ENCODE assay signal across 10 mouse cellular contexts in the genomic region with DNA sequence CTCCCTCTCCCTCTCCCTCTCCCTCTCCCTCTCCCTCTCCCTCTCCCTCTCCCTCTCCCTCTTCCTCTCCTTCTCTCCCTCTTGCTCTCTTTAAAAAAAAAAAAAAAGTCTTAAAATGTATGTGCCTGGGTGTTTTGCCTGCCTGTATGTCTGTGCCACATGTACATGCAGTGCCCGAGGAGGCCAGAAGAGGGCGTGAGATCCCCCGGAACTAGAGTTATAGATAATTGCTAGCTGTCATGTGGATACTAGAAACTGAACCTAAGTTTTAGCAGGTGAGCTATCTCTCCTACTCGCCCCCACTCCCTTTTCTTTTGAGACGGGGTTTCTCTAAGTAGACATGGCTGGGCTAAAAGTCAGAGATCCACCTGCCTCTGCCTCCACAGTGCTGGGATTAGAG. TPM values are rescaled to one million over a fixed set of nuclear protein-coding genes. Genes with fewer than 3 reads are reported as not detected.
A peak's percentile ranks its signal among the peaks of the same experiment; 100 is the strongest.
DNase-seq lines count a peak whose midpoint lies in the region; ATAC-seq and TF ChIP-seq lines count a peak whose summit lies in the region.
"Had no signal": no experiment of that assay in that cellular context is flagged by ENCODE, and none has a peak within 500 bp of the region (broad histone marks: within the 10 kb centered on the region; RNA-seq: fewer than 3 reads in every experiment).

No protein-coding gene starts in this region.

- 31% methylated on average over 5 of the region's 5 CpGs for WGBS in liver, embryonic 11.5 days
- WGBS in cerebellum, adult 2 months: 33% methylated on average over 5 of the region's 5 CpGs
- WGBS in forebrain, embryonic 13.5 days: 35% methylated on average over 5 of the region's 5 CpGs
- WGBS in hindbrain, embryonic 10.5 days: 31% methylated on average over 5 of the region's 5 CpGs
- 29% methylated on average over 5 of the region's 5 CpGs for WGBS in midbrain, embryonic 14.5 days

- 0 out of 2 replicates have a peak, but pooled peaks cover 2% of the 10 kb centered on the region for H3K27me3 ChIP-seq in liver, embryonic 11.5 days (replicated peaks; ENCODE audit: control insufficient read depth, insufficient read depth, low read length)
- H3K27me3 ChIP-seq in cerebellum, adult 2 months (ENCODE audit: control insufficient read depth, insufficient read depth, low read length): no peaks in the 10 kb centered on the region
- H3K27me3 ChIP-seq in splenic B cell, adult 2 months (ENCODE audit: control insufficient read depth, insufficient read depth, low read length, poor library complexity, severe bottlenecking): no peaks in the 10 kb centered on the region
- no peaks in the 10 kb centered on the region for H3K27me3 ChIP-seq in forebrain, embryonic 13.5 days
- H3K27me3 ChIP-seq in hindbrain, embryonic 10.5 days (ENCODE audit: insufficient read depth, poor library complexity, severe bottlenecking): no peaks in the 10 kb centered on the region
- no peaks in the 10 kb centered on the region for H3K27me3 ChIP-seq in midbrain, embryonic 14.5 days (ENCODE audit: control insufficient read depth, insufficient read depth, low read length)
- H3K27me3 ChIP-seq: lung, embryonic 15.5 days had no signal

- no peaks in the 10 kb centered on the region for H3K9me3 ChIP-seq in liver, embryonic 11.5 days (ENCODE audit: control insufficient read depth, low read length)
- H3K9me3 ChIP-seq in forebrain, embryonic 13.5 days (replicated peaks): no peaks in the 10 kb centered on the region
- H3K9me3 ChIP-seq in hindbrain, embryonic 10.5 days: no peaks in the 10 kb centered on the region
- no peaks in the 10 kb centered on the region for H3K9me3 ChIP-seq in midbrain, embryonic 14.5 days (ENCODE audit: control insufficient read depth, low read length)
- H3K9me3 ChIP-seq: lung, embryonic 15.5 days had no signal

- no peak overlapping the region for H3K27ac ChIP-seq in liver, embryonic 11.5 days (ENCODE audit: low read depth, low read length)
- H3K27ac ChIP-seq in cerebellum, adult 2 months (ENCODE audit: insufficient read depth, low read length): no peak overlapping the region
- no peak overlapping the region for H3K27ac ChIP-seq in forebrain, embryonic 13.5 days
- no peak overlapping the region for H3K27ac ChIP-seq in hindbrain, embryonic 10.5 days
- no peak overlapping the region for H3K27ac ChIP-seq in midbrain, embryonic 14.5 days (replicated peaks; ENCODE audit: low read depth, low read length)
- H3K27ac ChIP-seq: lung, embryonic 15.5 days had no signal

- TF ChIP-seq CTCF in cerebellum, adult 2 months (IDR thresholded peaks at IDR 0.05; ENCODE audit: borderline replicate concordance, insufficient read depth, low read depth, low read length): peak; percentile 63; the same call in 1 of the 2 replicates

- H3K4me3 ChIP-seq in liver, embryonic 11.5 days (ENCODE audit: low read depth, low read length): no peak overlapping the region
- no peak overlapping the region for H3K4me3 ChIP-seq in cerebellum, adult 2 months (replicated peaks; ENCODE audit: insufficient read depth, low read depth, low read length)
- H3K4me3 ChIP-seq in forebrain, embryonic 13.5 days: no peak overlapping the region
- H3K4me3 ChIP-seq in hindbrain, embryonic 10.5 days: no peak overlapping the region
- H3K4me3 ChIP-seq in midbrain, embryonic 14.5 days (replicated peaks; ENCODE audit: low read depth, low read length): no peak overlapping the region
- H3K4me3 ChIP-seq: lung, embryonic 15.5 days had no signal

- H3K4me1 ChIP-seq in liver, embryonic 11.5 days (replicated peaks; ENCODE audit: control insufficient read depth, insufficient read depth, low read length): no peaks in the 10 kb centered on the region
- H3K4me1 ChIP-seq in cerebellum, adult 2 months (ENCODE audit: control insufficient read depth, insufficient read depth, low read length): peaks cover 48% of the 10 kb centered on the region
- H3K4me1 ChIP-seq in forebrain, embryonic 13.5 days: no peaks in the 10 kb centered on the region
- peaks cover 5% of the 10 kb centered on the region; the same call in 1 of the 2 replicates for H3K4me1 ChIP-seq in hindbrain, embryonic 10.5 days (replicated peaks)
- H3K4me1 ChIP-seq in midbrain, embryonic 14.5 days (ENCODE audit: control insufficient read depth, insufficient read depth, low read length): no peaks in the 10 kb centered on the region
- H3K4me1 ChIP-seq: lung, embryonic 15.5 days had no signal

- peak; percentile 49 for DNase-seq in liver
- no peak for DNase-seq in liver, embryonic 11.5 days (ENCODE audit: low spot score)
- DNase-seq in R1 (ENCODE audit: low read depth, low spot score): peak; percentile 56
- peak; percentile 52 to 62 for DNase-seq in cerebellum, adult 2 months
- peak; percentile 28 for DNase-seq in splenic B cell, adult 2 months (ENCODE audit: low read depth, low spot score)
- no peak for DNase-seq in hindbrain, embryonic 10.5 days (ENCODE audit: low spot score)
- no peak for DNase-seq in midbrain, embryonic 14.5 days

- no peak overlapping the region for H3K9ac ChIP-seq in liver, embryonic 11.5 days (ENCODE audit: low read depth, low read length)
- no peak overlapping the region for H3K9ac ChIP-seq in forebrain, embryonic 13.5 days
- no peak overlapping the region for H3K9ac ChIP-seq in midbrain, embryonic 14.5 days (replicated peaks; ENCODE audit: low read length)
- H3K9ac ChIP-seq: lung, embryonic 15.5 days had no signal

- ATAC-seq in liver, embryonic 11.5 days (replicated peaks; ENCODE audit: low FRiP score): no peak
- no peak for ATAC-seq in forebrain, embryonic 13.5 days
- no peak for ATAC-seq in midbrain, embryonic 14.5 days (ENCODE audit: low FRiP score, low TSS enrichment)

- no peaks in the 10 kb centered on the region for H3K36me3 ChIP-seq in liver, embryonic 11.5 days (ENCODE audit: control insufficient read depth, insufficient read depth, low read length)
- H3K36me3 ChIP-seq in splenic B cell, adult 2 months (ENCODE audit: control insufficient read depth, insufficient read depth, low read length, poor library complexity, severe bottlenecking): no peaks in the 10 kb centered on the region
- no peaks in the 10 kb centered on the region for H3K36me3 ChIP-seq in forebrain, embryonic 13.5 days (ENCODE audit: poor library complexity, severe bottlenecking)
- no peaks in the 10 kb centered on the region for H3K36me3 ChIP-seq in hindbrain, embryonic 10.5 days
- no peaks in the 10 kb centered on the region for H3K36me3 ChIP-seq in midbrain, embryonic 14.5 days (ENCODE audit: control insufficient read depth, insufficient read depth, low read length)
- H3K36me3 ChIP-seq: lung, embryonic 15.5 days had no signal

- no peak overlapping the region for H3K4me2 ChIP-seq in liver, embryonic 11.5 days
- H3K4me2 ChIP-seq in forebrain, embryonic 13.5 days: no peak overlapping the region
- no peak overlapping the region for H3K4me2 ChIP-seq in midbrain, embryonic 14.5 days (ENCODE audit: low read length)
- H3K4me2 ChIP-seq: lung, embryonic 15.5 days had no signal

- TF ChIP-seq POLR2A in cerebellum, adult 2 months (IDR thresholded peaks at IDR 0.05; ENCODE audit: borderline replicate concordance, insufficient read depth, low read length): no peak

RNA-seq across cellular contexts. Expression of gene Syt12, which starts 8.9 kb away (rescaled TPM):
- 0.26 and 0.27 TPM in 2 replicates for polyA plus RNA-seq in liver, embryonic 11.5 days (2014; fragmentation: Nextera tagmentation; extraction: Ambion mirVana)
- polyA plus RNA-seq in cerebellum, adult 2 months (2012; rRNA removed): 82.4 and 104 TPM in 2 replicates
- 1.0 and 1.3 TPM in 2 replicates for polyA plus RNA-seq in forebrain, embryonic 13.5 days (2015; fragmentation: Nextera tagmentation; extraction: Ambion mirVana)
- 1.2 and 1.6 TPM in 2 replicates for polyA plus RNA-seq in hindbrain, embryonic 10.5 days (2016; fragmentation: Nextera tagmentation; extraction: Ambion mirVana)
- polyA plus RNA-seq in midbrain, embryonic 14.5 days (2014; fragmentation: Nextera tagmentation; extraction: Ambion mirVana): 1.6 and 1.9 TPM in 2 replicates

RNA-seq across cellular contexts. Expression of gene Rhod, which starts 29.1 kb away (rescaled TPM):
- polyA plus RNA-seq in liver, embryonic 11.5 days (2014; fragmentation: Nextera tagmentation; extraction: Ambion mirVana): 10.3 and 14.3 TPM in 2 replicates
- polyA plus RNA-seq in cerebellum, adult 2 months (2012; rRNA removed): 9.9 and 10.5 TPM in 2 replicates
- polyA plus RNA-seq in forebrain, embryonic 13.5 days (2015; fragmentation: Nextera tagmentation; extraction: Ambion mirVana): 5.5 and 6.6 TPM in 2 replicates
- polyA plus RNA-seq in hindbrain, embryonic 10.5 days (2016; fragmentation: Nextera tagmentation; extraction: Ambion mirVana): 16.5 and 19.5 TPM in 2 replicates
- 2.6 and 4.8 TPM in 2 replicates for polyA plus RNA-seq in midbrain, embryonic 14.5 days (2014; fragmentation: Nextera tagmentation; extraction: Ambion mirVana)

RNA-seq across cellular contexts. Expression of gene 2010003K11Rik, which starts 30.0 kb away (rescaled TPM):
- 0.14 TPM in 1 of 2 replicates, not detected in the other for polyA plus RNA-seq in liver, embryonic 11.5 days (2014; fragmentation: Nextera tagmentation; extraction: Ambion mirVana)
- polyA plus RNA-seq in cerebellum, adult 2 months (2012; rRNA removed): not detected in 2 replicates
- not detected in 2 replicates for polyA plus RNA-seq in forebrain, embryonic 13.5 days (2015; fragmentation: Nextera tagmentation; extraction: Ambion mirVana)
- 0.13 TPM in 1 of 2 replicates, not detected in the other for polyA plus RNA-seq in hindbrain, embryonic 10.5 days (2016; fragmentation: Nextera tagmentation; extraction: Ambion mirVana)
- not detected in 2 replicates for polyA plus RNA-seq in midbrain, embryonic 14.5 days (2014; fragmentation: Nextera tagmentation; extraction: Ambion mirVana)
- polyA plus RNA-seq: embryonic facial prominence, embryonic 11.5 days; lung, embryonic 15.5 days had no signal

RNA-seq across cellular contexts. Expression of gene Pcx, which starts 41.9 kb away (rescaled TPM):
- polyA plus RNA-seq in liver, embryonic 11.5 days (2014; fragmentation: Nextera tagmentation; extraction: Ambion mirVana): 18.6 and 21.0 TPM in 2 replicates
- 59.7 and 61.4 TPM in 2 replicates for polyA plus RNA-seq in cerebellum, adult 2 months (2012; rRNA removed)
- 15.9 and 17.3 TPM in 2 replicates for polyA plus RNA-seq in forebrain, embryonic 13.5 days (2015; fragmentation: Nextera tagmentation; extraction: Ambion mirVana)
- 23.1 and 25.5 TPM in 2 replicates for polyA plus RNA-seq in hindbrain, embryonic 10.5 days (2016; fragmentation: Nextera tagmentation; extraction: Ambion mirVana)
- 18.0 and 20.5 TPM in 2 replicates for polyA plus RNA-seq in midbrain, embryonic 14.5 days (2014; fragmentation: Nextera tagmentation; extraction: Ambion mirVana)

Comparison
In these comparisons a context has a peak if more than half of its experiments do, and no peak if none do; other contexts are left out.
1. DNase-seq: peak in liver (single experiment), R1 (single experiment), cerebellum, adult 2 months (2 of 2) and splenic B cell, adult 2 months (single experiment); none in liver, embryonic 11.5 days (single experiment), hindbrain, embryonic 10.5 days (single experiment) and midbrain, embryonic 14.5 days (single experiment).
2. RNA of gene Syt12, which starts 8.9 kb away (polyA plus RNA-seq): 82.4 to 104 TPM in cerebellum, adult 2 months; 1.6 to 1.9 TPM in midbrain, embryonic 14.5 days, 1.2 to 1.6 TPM in hindbrain, embryonic 10.5 days, 1.0 to 1.3 TPM in forebrain, embryonic 13.5 days and 0.26 to 0.27 TPM in liver, embryonic 11.5 days; every median in the first group is over 10 times any median in the second.